Mouse (Mus musculus): ENCODE results near the gene Vamp2. TPM values are rescaled to one million over a fixed set of nuclear protein-coding genes. Genes with fewer than 3 reads are reported as not detected.

Vamp2 gene
- polyA plus RNA-seq (2014; fragmentation: Illumina TruSeq; extraction: RNeasy Lipid Tissue Mini Kit (QIAGEN cat#74804); ENCODE audit: low read depth, low replicate concordance), result 28.8 TPM

DNA sequence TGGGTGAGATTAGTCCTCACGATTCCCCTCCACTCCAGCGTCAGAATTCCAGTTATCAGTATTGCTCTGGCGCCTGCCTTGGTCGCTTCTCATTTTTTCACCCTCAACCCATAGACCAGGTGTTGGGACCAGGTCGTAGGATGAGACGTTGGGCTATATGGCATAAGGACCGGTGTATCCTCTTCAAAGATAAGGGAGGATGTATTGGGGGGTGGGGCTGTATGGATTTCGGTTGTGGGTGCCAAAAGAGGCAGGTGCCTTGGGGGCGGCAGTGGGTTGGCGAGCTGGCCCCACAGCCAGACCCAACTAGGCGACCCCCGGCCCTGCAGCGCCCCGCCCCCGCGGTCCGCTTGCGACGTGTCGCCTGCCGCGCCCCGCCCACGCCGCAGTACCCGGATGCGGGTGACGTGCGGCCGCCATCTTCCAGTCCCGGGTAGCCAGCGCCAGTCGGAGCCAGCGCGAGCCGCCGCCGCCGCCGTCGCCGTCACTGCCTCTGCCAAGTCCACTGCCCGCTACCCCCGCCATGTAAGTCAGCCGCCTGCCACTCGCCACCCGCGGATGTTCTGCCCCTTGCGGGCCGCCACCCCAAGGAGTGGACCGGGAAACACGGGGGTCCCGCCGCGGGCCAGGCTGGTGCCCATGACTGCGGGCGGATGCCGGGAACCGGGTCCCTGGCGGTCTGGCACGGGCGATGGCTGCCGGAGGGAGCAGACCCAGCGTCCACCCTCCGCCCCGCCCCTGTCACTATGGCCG, at the start of gene Vamp2:
TSS of gene Vamp2 (plus strand) at position 388 of the 753 bp plus-strand sequence.

DNA sequence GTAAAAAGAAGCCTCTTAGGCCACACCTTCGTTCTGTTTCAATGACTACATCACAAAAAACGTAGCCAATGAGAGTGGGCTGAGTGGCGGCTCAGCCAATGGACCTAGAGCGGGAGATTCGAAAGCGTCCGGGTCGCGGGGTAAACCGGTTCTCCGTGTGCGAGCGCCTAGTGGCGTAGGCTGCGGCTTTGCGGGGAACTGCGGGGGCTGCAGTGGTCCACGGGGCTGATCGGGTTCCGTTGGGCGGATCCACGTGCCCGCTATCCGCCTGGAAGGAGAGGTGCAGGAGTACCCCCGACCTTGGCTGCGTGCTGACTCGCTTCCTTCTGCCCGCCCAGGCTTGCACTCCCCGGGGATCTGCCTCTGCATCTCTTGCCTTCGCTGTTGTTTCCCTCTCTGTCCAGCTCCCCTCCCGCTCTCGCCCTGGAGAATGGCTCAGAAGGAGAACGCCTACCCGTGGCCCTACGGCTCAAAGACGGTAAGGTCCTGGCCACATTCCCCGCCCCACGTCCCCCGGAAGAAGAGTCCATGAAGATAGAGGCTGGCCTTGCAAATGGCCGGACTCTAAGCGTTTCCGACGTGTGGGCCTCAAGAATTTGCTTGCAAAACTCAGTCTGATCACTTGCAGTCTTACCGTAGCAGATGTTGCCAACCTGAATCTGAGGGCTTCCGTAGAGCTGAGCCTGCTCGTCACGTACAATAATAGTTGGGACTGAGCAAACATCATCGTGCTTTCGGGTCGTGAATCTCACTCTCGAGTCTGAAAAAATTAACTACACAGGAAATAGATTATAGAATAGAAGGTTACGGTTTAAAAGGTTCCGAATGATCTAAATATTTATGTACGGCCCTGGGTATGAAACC, 42.5 kb upstream of the Vamp2 start, which contains the start of gene Aurkb:
TSS of gene Aurkb (plus strand) at position 117 of the 864 bp plus-strand sequence.

DNA sequence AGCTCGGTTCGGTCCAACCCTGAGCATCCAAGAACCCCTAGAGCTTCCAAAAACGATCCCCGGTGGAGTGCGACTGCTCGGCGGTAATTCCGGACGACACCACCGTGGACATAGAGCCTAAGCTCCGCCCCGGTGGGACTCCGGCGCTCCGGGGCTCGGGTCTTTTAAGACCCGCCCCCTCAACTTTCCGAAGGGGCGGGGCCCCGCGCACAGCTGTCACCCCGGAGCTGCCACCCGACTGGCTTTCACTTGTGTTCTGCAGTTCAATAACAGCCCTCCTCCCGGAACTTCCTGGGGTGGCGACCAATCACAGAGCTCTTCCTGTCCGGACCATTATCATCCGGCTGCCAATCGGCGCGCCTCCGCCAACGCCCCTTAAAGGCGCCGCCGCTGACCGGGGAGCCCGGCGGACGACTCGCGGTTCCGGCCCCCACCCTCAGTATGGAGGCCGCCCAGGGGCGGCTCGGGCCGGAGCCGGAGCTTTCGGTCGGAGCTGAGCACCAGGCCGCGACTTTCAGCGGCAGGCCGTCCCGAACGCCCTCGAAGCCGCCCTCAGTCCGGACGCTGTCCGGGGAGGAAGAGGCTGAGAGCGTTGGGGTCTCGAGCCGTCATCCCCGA, 28.8 kb upstream of the Vamp2 start, which contains the start of gene Borcs6:
TSS of gene Borcs6 (plus strand) at position 361 of the 618 bp plus-strand sequence.

GRCm38 (mm10) chr11:69070590-69071222, 17.6 kb upstream of the Vamp2 start, which contains the start of gene Tmem107:
TSS of gene Tmem107 (plus strand) at chr11:69070806.

GRCm38 (mm10) chr11:69094697-69095429, 6.6 kb downstream of the Vamp2 start, which contains the start of gene Per1:
TSS of gene Per1 (plus strand) at chr11:69095217.

GRCm38 (mm10) chr11:69120221-69121000, 32.1 kb downstream of the Vamp2 start, which contains the start of gene Hes7:
TSS of gene Hes7 (plus strand) at chr11:69120404.

DNA sequence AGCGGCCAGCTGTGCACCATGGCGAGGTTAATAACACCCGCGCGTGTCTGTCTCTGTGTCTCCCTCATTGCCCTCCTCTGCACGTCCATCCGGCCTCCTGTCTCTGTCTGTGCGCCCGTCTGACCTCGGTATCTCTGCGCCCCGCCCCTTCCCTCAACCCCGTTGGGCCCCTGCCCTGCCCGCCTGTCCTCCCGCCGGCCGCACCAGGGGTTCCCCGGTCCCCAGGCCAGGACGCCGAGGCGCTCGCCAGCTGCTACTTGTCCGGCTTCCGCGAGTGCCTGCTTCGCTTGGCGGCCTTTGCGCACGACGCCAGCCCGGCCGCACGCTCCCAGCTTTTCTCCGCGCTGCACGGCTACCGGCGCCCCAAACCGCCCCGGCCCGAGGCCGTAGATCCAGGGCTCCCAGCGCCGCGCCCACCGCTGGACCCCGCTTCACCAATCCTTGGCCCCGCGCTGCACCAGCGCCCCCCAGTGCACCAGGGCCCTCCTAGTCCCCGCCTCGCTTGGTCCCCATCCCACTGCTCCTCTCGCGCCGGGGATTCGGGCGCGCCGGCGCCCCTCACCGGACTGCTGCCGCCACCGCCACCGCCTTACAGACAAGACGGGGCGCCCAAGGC, 34.2 kb downstream of the Vamp2 start, which contains the start of gene 9130213A22Rik:
TSS of gene 9130213A22Rik (minus strand) at position 254 of the 616 bp plus-strand sequence.

DNA sequence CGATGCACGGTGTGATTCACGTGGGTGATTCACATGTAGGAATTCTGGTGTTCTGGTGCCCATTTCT, 37.4 kb downstream of the Vamp2 start, which contains the start of gene Aloxe3:
TSS of gene Aloxe3 (plus strand) at position 45 of the 67 bp plus-strand sequence.

Other genes starting within 250 kb of the Vamp2 start
- 180 TPM for gene Ndel1, start 216.6 kb upstream of the Vamp2 start, polyA plus RNA-seq (2014; fragmentation: Illumina TruSeq; extraction: RNeasy Lipid Tissue Mini Kit (QIAGEN cat#74804); ENCODE audit: low read depth, low replicate concordance)
- 0.35 TPM for gene Rnf222, start 199.9 kb upstream of the Vamp2 start, polyA plus RNA-seq (2014; fragmentation: Illumina TruSeq; extraction: RNeasy Lipid Tissue Mini Kit (QIAGEN cat#74804); ENCODE audit: low read depth, low replicate concordance)
- 156 TPM for gene Rpl26, start 186.9 kb upstream of the Vamp2 start, polyA plus RNA-seq (2014; fragmentation: Illumina TruSeq; extraction: RNeasy Lipid Tissue Mini Kit (QIAGEN cat#74804); ENCODE audit: low read depth, low replicate concordance)
- 157 TPM for gene Odf4, start 161.4 kb upstream of the Vamp2 start, polyA plus RNA-seq (2014; fragmentation: Illumina TruSeq; extraction: RNeasy Lipid Tissue Mini Kit (QIAGEN cat#74804); ENCODE audit: low read depth, low replicate concordance)
- gene Arhgef15, start 131.0 kb upstream of the Vamp2 start, polyA plus RNA-seq (2014; fragmentation: Illumina TruSeq; extraction: RNeasy Lipid Tissue Mini Kit (QIAGEN cat#74804); ENCODE audit: low read depth, low replicate concordance), result 0.36 TPM
- 17.4 TPM for gene Slc25a35, start 120.4 kb upstream of the Vamp2 start, polyA plus RNA-seq (2014; fragmentation: Illumina TruSeq; extraction: RNeasy Lipid Tissue Mini Kit (QIAGEN cat#74804); ENCODE audit: low read depth, low replicate concordance)
- 253 TPM for gene Rangrf, start 113.3 kb upstream of the Vamp2 start, polyA plus RNA-seq (2014; fragmentation: Illumina TruSeq; extraction: RNeasy Lipid Tissue Mini Kit (QIAGEN cat#74804); ENCODE audit: low read depth, low replicate concordance)
- gene Pfas, start 80.0 kb upstream of the Vamp2 start, polyA plus RNA-seq (2014; fragmentation: Illumina TruSeq; extraction: RNeasy Lipid Tissue Mini Kit (QIAGEN cat#74804); ENCODE audit: low read depth, low replicate concordance), result 5.7 TPM
- 10.1 TPM for gene Ctc1, start 72.6 kb upstream of the Vamp2 start, polyA plus RNA-seq (2014; fragmentation: Illumina TruSeq; extraction: RNeasy Lipid Tissue Mini Kit (QIAGEN cat#74804); ENCODE audit: low read depth, low replicate concordance)
- 6.0 TPM for gene Aurkb, start 42.8 kb upstream of the Vamp2 start, polyA plus RNA-seq (2014; fragmentation: Illumina TruSeq; extraction: RNeasy Lipid Tissue Mini Kit (QIAGEN cat#74804); ENCODE audit: low read depth, low replicate concordance)
- 3.4 TPM for gene Borcs6, start 28.8 kb upstream of the Vamp2 start, polyA plus RNA-seq (2014; fragmentation: Illumina TruSeq; extraction: RNeasy Lipid Tissue Mini Kit (QIAGEN cat#74804); ENCODE audit: low read depth, low replicate concordance)
- 13.2 TPM for gene Tmem107, start 17.7 kb upstream of the Vamp2 start, polyA plus RNA-seq (2014; fragmentation: Illumina TruSeq; extraction: RNeasy Lipid Tissue Mini Kit (QIAGEN cat#74804); ENCODE audit: low read depth, low replicate concordance)
- gene Per1, start 6.7 kb downstream of the Vamp2 start, polyA plus RNA-seq (2014; fragmentation: Illumina TruSeq; extraction: RNeasy Lipid Tissue Mini Kit (QIAGEN cat#74804); ENCODE audit: low read depth, low replicate concordance), result 2.2 TPM
- gene Hes7, start 31.9 kb downstream of the Vamp2 start, polyA plus RNA-seq (2014; fragmentation: Illumina TruSeq; extraction: RNeasy Lipid Tissue Mini Kit (QIAGEN cat#74804); ENCODE audit: low read depth, low replicate concordance), result not detected
- not detected for gene 9130213A22Rik, start 34.1 kb downstream of the Vamp2 start, polyA plus RNA-seq (2014; fragmentation: Illumina TruSeq; extraction: RNeasy Lipid Tissue Mini Kit (QIAGEN cat#74804); ENCODE audit: low read depth, low replicate concordance)
- 0.77 TPM for gene Aloxe3, start 37.4 kb downstream of the Vamp2 start, polyA plus RNA-seq (2014; fragmentation: Illumina TruSeq; extraction: RNeasy Lipid Tissue Mini Kit (QIAGEN cat#74804); ENCODE audit: low read depth, low replicate concordance)
- gene Alox12b, start 68.5 kb downstream of the Vamp2 start, polyA plus RNA-seq (2014; fragmentation: Illumina TruSeq; extraction: RNeasy Lipid Tissue Mini Kit (QIAGEN cat#74804); ENCODE audit: low read depth, low replicate concordance), result not detected
- gene Alox8, start 109.4 kb downstream of the Vamp2 start, polyA plus RNA-seq (2014; fragmentation: Illumina TruSeq; extraction: RNeasy Lipid Tissue Mini Kit (QIAGEN cat#74804); ENCODE audit: low read depth, low replicate concordance), result not detected
- 0.06 TPM for gene Gucy2e, start 148.5 kb downstream of the Vamp2 start, polyA plus RNA-seq (2014; fragmentation: Illumina TruSeq; extraction: RNeasy Lipid Tissue Mini Kit (QIAGEN cat#74804); ENCODE audit: low read depth, low replicate concordance)
- gene Cntrob, start 235.3 kb downstream of the Vamp2 start, polyA plus RNA-seq (2014; fragmentation: Illumina TruSeq; extraction: RNeasy Lipid Tissue Mini Kit (QIAGEN cat#74804); ENCODE audit: low read depth, low replicate concordance), result 13.3 TPM
- 24.6 TPM for gene Trappc1, start 235.5 kb downstream of the Vamp2 start, polyA plus RNA-seq (2014; fragmentation: Illumina TruSeq; extraction: RNeasy Lipid Tissue Mini Kit (QIAGEN cat#74804); ENCODE audit: low read depth, low replicate concordance)
- gene Kcnab3, start 237.8 kb downstream of the Vamp2 start, polyA plus RNA-seq (2014; fragmentation: Illumina TruSeq; extraction: RNeasy Lipid Tissue Mini Kit (QIAGEN cat#74804); ENCODE audit: low read depth, low replicate concordance), result 4.8 TPM